Mouse (Mus musculus) mature B cell (primary cell): ENCODE results near the gene Arsb.

Source experiments
- in situ Hi-C: fragments of 300-500 bp; cut with MboI; formaldehyde crosslinking; loops from 2 replicates; pipeline ENCODE4 v1.14.3; 2019

Gene Arsb

GRCm38 (mm10) chr13:93771588-93772278 lies at the start of gene Arsb:
Arsb (plus strand) TSS chr13:93771630.
- in situ Hi-C loops = no loop called here

GRCm38 (mm10) chr13:93721916-93722315 lies 49.5 kb upstream of the Arsb start:
- in situ Hi-C loops = no loop called here

GRCm38 (mm10) chr13:93723455-93723854 lies 48.0 kb upstream of the Arsb start:
- in situ Hi-C loops = no loop called here

- in situ Hi-C loops = no loop called here
These were observed 47.2 kb upstream of the Arsb start for GRCm38 (mm10) chr13:93724206-93724605.

- in situ Hi-C loops = no loop called here
These were observed 36.2 kb upstream of the Arsb start for GRCm38 (mm10) chr13:93735131-93735636.

GRCm38 (mm10) chr13:93744118-93744517 lies 27.3 kb upstream of the Arsb start:
- in situ Hi-C loops = no loop called here

- in situ Hi-C loops = no loop called here
These were observed 18.6 kb upstream of the Arsb start for GRCm38 (mm10) chr13:93752597-93753400.

- in situ Hi-C loops = no loop called here
These were observed 16.3 kb upstream of the Arsb start for GRCm38 (mm10) chr13:93755084-93755483.

- in situ Hi-C loops = no loop called here
These were observed 14.8 kb upstream of the Arsb start for GRCm38 (mm10) chr13:93756674-93757073.

GRCm38 (mm10) chr13:93757514-93757913 lies 13.9 kb upstream of the Arsb start:
- in situ Hi-C loops = no loop called here

GRCm38 (mm10) chr13:93758149-93758898 lies 13.1 kb upstream of the Arsb start:
- in situ Hi-C loops = no loop called here

GRCm38 (mm10) chr13:93761831-93762230 lies 9.6 kb upstream of the Arsb start:
- in situ Hi-C loops = no loop called here

GRCm38 (mm10) chr13:93762879-93763278 lies 8.6 kb upstream of the Arsb start:
- in situ Hi-C loops = no loop called here

GRCm38 (mm10) chr13:93764321-93764973 lies 7.0 kb upstream of the Arsb start:
- in situ Hi-C loops = no loop called here

- in situ Hi-C loops = no loop called here
These were observed 321 bp upstream of the Arsb start for GRCm38 (mm10) chr13:93771031-93771587.

- in situ Hi-C loops = no loop called here
These were observed 828 bp downstream of the Arsb start for GRCm38 (mm10) chr13:93772279-93772636.

GRCm38 (mm10) chr13:93772861-93773260 lies 1.4 kb downstream of the Arsb start:
- in situ Hi-C loops = no loop called here

GRCm38 (mm10) chr13:93773704-93774315 lies 2.4 kb downstream of the Arsb start:
- in situ Hi-C loops = no loop called here

GRCm38 (mm10) chr13:93782823-93783222 lies 11.4 kb downstream of the Arsb start:
- in situ Hi-C loops = no loop called here

GRCm38 (mm10) chr13:93785329-93785728 lies 13.9 kb downstream of the Arsb start:
- in situ Hi-C loops = no loop called here

- in situ Hi-C loops = no loop called here
These were observed 14.6 kb downstream of the Arsb start for GRCm38 (mm10) chr13:93786051-93786450.
